Mouse (Mus musculus): ENCODE results near the gene Serpina1c. TPM values are rescaled to one million over a fixed set of nuclear protein-coding genes. Genes with fewer than 3 reads are reported as not detected.
"Not testable (repeated sequence)": the region's sequence is repeated elsewhere in the genome, so short reads cannot be mapped to it uniquely, and the experiment has no call there.

Serpina1c gene
- polyA plus RNA-seq, 1 experiment = 4.0 TPM

- Histone ChIP-seq H3K4me1 (ENCODE audit: control insufficient read depth, insufficient read depth, low read length) (no peaks in the 10 kb centered on the region), H3K27ac (ENCODE audit: insufficient read depth, low read depth, low read length) (no peak overlapping the region), H3K36me3 (ENCODE audit: control insufficient read depth, insufficient read depth, low read length) (no peaks in the 10 kb centered on the region), H3K4me3 (ENCODE audit: insufficient read depth, low read depth, low read length) (no peak overlapping the region), H3K27me3 (replicated peaks; ENCODE audit: control insufficient read depth, insufficient read depth, low read length) (no peaks in the 10 kb centered on the region)
- 63% methylated on average over 3 of the region's 3 CpGs for WGBS
- TF ChIP-seq CTCF (conservative IDR thresholded peaks at IDR 0.05; ENCODE audit: insufficient read depth, insufficient read length, low read depth, low read length) = no peak
- TF ChIP-seq POLR2A (IDR thresholded peaks at IDR 0.05; ENCODE audit: low read depth, low read length) = no peak
- no peak for DNase-seq
These were observed 43.7 kb downstream of the Serpina1c start for GRCm38 (mm10) chr12:103860976-103861375.

- not testable (repeated sequence) for H3K27me3 ChIP-seq (replicated peaks; ENCODE audit: control insufficient read depth, insufficient read depth, low read length); H3K4me1 ChIP-seq (ENCODE audit: control insufficient read depth, insufficient read depth, low read length); H3K36me3 ChIP-seq (ENCODE audit: control insufficient read depth, insufficient read depth, low read length); H3K27ac ChIP-seq (ENCODE audit: insufficient read depth, low read depth, low read length); H3K4me3 ChIP-seq (ENCODE audit: insufficient read depth, low read depth, low read length)
- WGBS = 46% methylated on average over 3 of the region's 4 CpGs
- peak; percentile 35 for DNase-seq
These were observed 44.1 kb downstream of the Serpina1c start for GRCm38 (mm10) chr12:103860571-103860970.

- not testable (repeated sequence) for H3K27ac ChIP-seq (ENCODE audit: insufficient read depth, low read depth, low read length); H3K36me3 ChIP-seq (ENCODE audit: control insufficient read depth, insufficient read depth, low read length); H3K27me3 ChIP-seq (replicated peaks; ENCODE audit: control insufficient read depth, insufficient read depth, low read length); DNase-seq; H3K4me3 ChIP-seq (ENCODE audit: insufficient read depth, low read depth, low read length); H3K4me1 ChIP-seq (ENCODE audit: control insufficient read depth, insufficient read depth, low read length)
- 60% methylated on average over 3 of the region's 3 CpGs for WGBS
These were observed 45.1 kb downstream of the Serpina1c start for GRCm38 (mm10) chr12:103859584-103859983.

- not testable (repeated sequence) for H3K36me3 ChIP-seq (ENCODE audit: control insufficient read depth, insufficient read depth, low read length); H3K4me1 ChIP-seq (ENCODE audit: control insufficient read depth, insufficient read depth, low read length); H3K4me3 ChIP-seq (ENCODE audit: insufficient read depth, low read depth, low read length); H3K27ac ChIP-seq (ENCODE audit: insufficient read depth, low read depth, low read length); DNase-seq; H3K27me3 ChIP-seq (replicated peaks; ENCODE audit: control insufficient read depth, insufficient read depth, low read length)
- 91% methylated on average over 2 of the region's 2 CpGs for WGBS
These were observed 51.7 kb downstream of the Serpina1c start for GRCm38 (mm10) chr12:103853032-103853431.

Other genes starting within 250 kb of the Serpina1c start
- 0.58 and 0.81 TPM in 2 replicates for gene Serpina6, start 247.7 kb downstream of the Serpina1c start, polyA plus RNA-seq (2012; rRNA removed)
- not detected in 2 replicates for gene Serpina16, start 228.7 kb downstream of the Serpina1c start, polyA plus RNA-seq (2012; rRNA removed)
- 214 and 308 TPM in 2 replicates for gene Serpina1f, start 209.4 kb downstream of the Serpina1c start, polyA plus RNA-seq (2012; rRNA removed)
- gene Serpina1d, start 131.3 kb downstream of the Serpina1c start, polyA plus RNA-seq (2012; rRNA removed) = 41.6 and 62.5 TPM in 2 replicates
- 1.3 and 1.5 TPM in 2 replicates for gene Serpina1b, start 74.5 kb downstream of the Serpina1c start, polyA plus RNA-seq (2012; rRNA removed)
- 11.3 and 16.6 TPM in 2 replicates for gene Serpina1a, start 41.3 kb downstream of the Serpina1c start, polyA plus RNA-seq (2012; rRNA removed)
- 0.18 and 3.5 TPM in 2 replicates for gene Serpina1e, start 54.1 kb upstream of the Serpina1c start, polyA plus RNA-seq (2012; rRNA removed)
- gene Serpina11, start 85.1 kb upstream of the Serpina1c start, polyA plus RNA-seq (2012; rRNA removed) = 0.11 TPM in 1 of 2 replicates, not detected in the other
- gene Serpina9, start 108.9 kb upstream of the Serpina1c start, polyA plus RNA-seq (2012; rRNA removed) = not detected in 2 replicates
- not detected in 2 replicates for gene Serpina12, start 139.6 kb upstream of the Serpina1c start, polyA plus RNA-seq (2012; rRNA removed)
- not detected in 2 replicates for gene Serpina5, start 196.2 kb upstream of the Serpina1c start, polyA plus RNA-seq (2012; rRNA removed)
- not detected in 2 replicates for gene Serpina3a, start 207.8 kb upstream of the Serpina1c start, polyA plus RNA-seq (2012; rRNA removed)
- gene Serpina3b, start 223.1 kb upstream of the Serpina1c start, polyA plus RNA-seq (2012; rRNA removed) = not detected in 2 replicates
- 1.0 and 2.2 TPM in 2 replicates for gene Serpina3c, start 249.0 kb upstream of the Serpina1c start, polyA plus RNA-seq (2012; rRNA removed)

Data from kidney, adult 2 months (tissue).